Mouse (Mus musculus): Measurements from ENCODE around the gene Col6a1.

DNA sequence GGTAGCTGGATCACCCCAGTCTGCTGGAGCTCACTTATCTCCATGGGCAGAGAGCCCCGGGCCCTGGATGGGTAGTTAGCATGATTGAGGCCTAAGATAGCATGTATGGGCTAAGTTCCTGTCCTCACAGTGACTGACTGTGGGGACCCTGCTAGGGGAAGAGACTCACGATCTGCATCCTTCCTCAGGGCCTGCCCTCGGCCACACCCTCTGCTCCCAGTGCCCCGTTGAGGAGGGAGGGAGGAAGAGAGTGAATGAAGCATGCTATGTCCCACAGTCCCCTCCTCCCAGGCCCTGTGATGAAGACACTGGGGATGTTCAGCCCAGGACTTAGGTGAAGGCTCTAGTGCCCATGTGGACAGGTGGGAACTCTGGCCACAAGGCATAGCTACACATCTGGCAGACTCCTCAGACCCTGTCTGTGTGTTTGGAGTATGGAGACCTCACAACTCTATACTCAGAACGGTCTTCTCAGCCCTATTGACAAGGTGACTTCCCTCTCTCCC lies 1.7 kb downstream of the Col6a1 start:
- TF ChIP-seq CTCF (IDR thresholded peaks at IDR 0.05; ENCODE audit: control insufficient read depth, insufficient read depth, insufficient replicate concordance, low read depth, low read length) (no peak), POLR2A (IDR thresholded peaks at IDR 0.05; ENCODE audit: control insufficient read depth, low read depth, low read length) (no peak)
